Mouse (Mus musculus) G1E (cell line): ENCODE results near the gene Ufd1.
"Not testable (repeated sequence)": the region's sequence is repeated elsewhere in the genome, so short reads cannot be mapped to it uniquely, and the experiment has no call there.

Experiments
- CTCF ChIP-seq: IDR thresholded peaks from 2 replicates; pipeline ENCODE4 v1.5.1; 2012; ENCODE audit warnings: low read depth, low read length, inconsistent platforms, mixed read lengths
- TAL1 ChIP-seq: conservative IDR thresholded peaks from 2 replicates; pipeline ENCODE4 v1.6.1; 2012; ENCODE audit warnings: low read depth, low read length, inconsistent platforms, mixed read lengths

DNA sequence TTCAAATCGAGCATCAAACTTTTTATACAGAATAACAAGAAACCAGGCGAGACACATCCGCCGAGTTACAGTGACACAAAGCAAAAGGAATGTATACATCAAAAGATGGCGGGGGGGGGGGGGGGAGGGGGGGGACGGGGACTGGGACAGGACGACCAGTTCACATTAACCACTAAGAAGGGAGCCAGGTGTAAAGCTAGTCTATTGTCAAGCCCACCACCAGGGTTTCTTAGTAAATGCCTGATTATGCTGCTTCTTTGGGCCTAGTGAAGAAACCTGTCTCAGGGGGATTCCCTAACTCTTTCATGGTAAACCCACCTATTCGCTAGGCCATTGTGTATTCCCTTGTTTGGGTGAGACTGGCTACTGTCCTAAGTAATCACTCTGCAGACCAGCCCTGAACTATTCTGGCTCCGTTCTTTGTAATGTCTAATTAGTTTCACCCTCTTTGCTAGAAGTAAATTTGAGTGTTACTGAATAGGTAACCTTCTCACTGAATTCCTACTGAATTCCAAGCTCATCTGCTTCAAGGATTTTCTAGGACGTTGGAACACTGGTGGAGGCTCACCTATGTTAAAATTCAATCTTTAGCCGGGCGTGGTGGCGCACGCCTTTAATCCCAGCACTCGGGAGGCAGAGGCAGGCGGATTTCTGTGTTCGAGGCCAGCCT, 38.1 kb downstream of the Ufd1 start:
- TF ChIP-seq CTCF, TAL1: not testable (repeated sequence)
